Mouse (Mus musculus) adrenal gland, postnatal 10 days (tissue): ENCODE measurements around the gene Htatip2. TPM values are rescaled to one million over a fixed set of nuclear protein-coding genes. Genes with fewer than 3 reads are reported as not detected.

Experiments used
- DNase-seq: peaks from one replicate; pipeline ENCODE4 v3.0.0; 2021; ENCODE audit warnings: mixed read lengths
- total RNA-seq, 2 experiments: library from RNA; stranded (reverse); gene quantifications; 2 replicates each; pipeline ENCODE4 v1.2.3; 2021

Gene Htatip2
- total RNA-seq, 2 experiments from 2014 or later: 16.1 to 17.7 TPM

- DNase-seq: no peak
Measured at GRCm38 (mm10) chr7:49785141-49785540, 26.2 kb downstream of the Htatip2 start.

- DNase-seq: peak; percentile 83
Measured at GRCm38 (mm10) chr7:49786618-49787382, 27.9 kb downstream of the Htatip2 start.

GRCm38 (mm10) chr7:49787383-49787645, 28.4 kb downstream of the Htatip2 start:
- DNase-seq: no peak

- DNase-seq: no peak
Measured at GRCm38 (mm10) chr7:49794304-49794703, 35.4 kb downstream of the Htatip2 start.

DNA sequence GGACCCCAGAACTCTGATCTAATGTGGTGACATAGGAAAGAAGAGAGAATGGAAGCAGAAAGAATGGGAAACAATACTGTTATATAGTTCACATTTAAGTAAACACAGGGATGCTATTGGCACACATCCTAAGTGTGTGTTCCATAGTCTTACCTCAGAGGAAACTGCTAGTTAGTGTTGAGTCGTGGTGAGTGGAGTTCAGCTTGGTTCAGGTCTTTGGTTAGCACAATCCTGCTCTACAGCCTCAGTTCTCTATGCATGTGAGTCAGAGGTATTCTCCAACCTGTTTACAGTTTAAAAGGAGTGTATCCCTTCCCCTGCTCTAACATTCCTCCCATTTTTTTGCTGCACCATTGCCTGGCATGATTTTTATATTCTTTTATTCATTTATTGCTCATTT, 38.3 kb downstream of the Htatip2 start:
- no peak for DNase-seq

DNA sequence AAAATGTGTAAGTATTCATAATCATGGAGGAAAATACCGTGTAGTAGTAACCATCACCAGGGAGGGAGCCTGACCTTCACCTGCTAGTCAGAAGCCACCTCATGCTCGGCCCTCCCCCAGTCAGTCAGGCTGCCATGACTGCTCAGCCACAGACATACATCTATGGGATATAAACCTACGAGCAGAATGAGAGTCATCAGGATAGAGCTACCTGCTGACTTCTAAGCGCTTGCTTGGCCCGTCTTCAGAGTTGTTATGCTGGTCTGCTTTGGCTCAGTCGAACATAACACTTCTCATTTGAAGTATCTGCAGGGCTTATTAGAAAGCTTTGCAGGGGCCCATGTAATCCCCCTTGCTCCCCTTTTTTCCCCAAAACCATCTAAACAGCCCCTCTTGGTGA, 44.6 kb downstream of the Htatip2 start:
- no peak for DNase-seq

DNA sequence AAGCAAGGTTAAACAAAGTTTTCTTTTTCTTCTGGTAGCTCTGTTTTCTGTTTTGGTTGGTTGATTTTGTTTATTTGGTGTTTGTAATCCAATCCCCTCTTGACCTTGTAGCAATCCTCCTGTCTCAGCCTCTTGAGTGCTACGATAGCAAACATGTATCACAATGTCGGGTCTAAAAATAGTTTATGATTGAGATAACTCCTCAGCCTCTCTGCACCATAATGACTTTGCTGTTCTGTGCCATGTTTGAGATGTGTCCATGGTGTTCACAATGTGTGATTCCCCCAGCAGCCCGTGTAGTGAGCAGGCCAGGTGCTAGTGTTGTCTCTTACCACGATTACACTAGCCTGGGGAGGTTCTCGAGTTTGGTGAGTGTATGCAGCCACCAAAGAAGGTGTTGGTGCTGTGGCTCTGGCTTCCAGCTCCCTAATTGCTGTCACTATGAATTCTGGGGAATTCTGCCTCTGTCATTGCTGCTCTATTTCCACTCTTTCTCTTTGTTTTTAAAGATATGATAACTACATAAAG, 45.8 kb downstream of the Htatip2 start:
- no peak for DNase-seq

GRCm38 (mm10) chr7:49805618-49806017, 46.7 kb downstream of the Htatip2 start:
- DNase-seq: no peak

DNA sequence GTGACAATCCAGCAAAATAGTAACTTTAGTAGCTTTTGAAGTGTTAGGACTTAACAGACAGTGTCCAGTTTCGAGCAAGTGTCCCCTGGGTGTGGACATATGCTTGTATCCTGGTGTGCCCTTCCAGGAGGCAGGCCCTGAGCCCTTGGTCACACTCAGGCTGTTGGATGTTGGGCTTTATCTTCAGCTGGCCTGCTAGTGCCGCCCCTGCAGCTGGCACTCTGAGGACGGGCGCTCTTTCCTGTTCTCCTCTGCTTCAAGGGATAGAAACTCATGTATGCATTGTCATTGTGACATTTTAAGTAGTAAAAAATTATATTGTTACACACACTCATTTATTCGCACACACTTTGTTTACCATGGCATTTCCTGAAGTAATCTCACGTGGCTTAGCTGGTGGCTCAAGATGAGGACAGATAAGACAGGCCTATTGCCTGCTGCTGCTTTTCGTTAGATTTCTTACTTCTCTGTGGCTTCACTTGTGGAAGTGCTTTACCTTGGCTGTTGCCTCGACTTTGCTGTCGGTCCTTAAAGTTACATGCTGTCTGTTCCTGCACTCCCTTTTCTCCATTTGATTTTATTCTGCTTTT, 48.3 kb downstream of the Htatip2 start:
- DNase-seq: no peak

GRCm38 (mm10) chr7:49807846-49808622, 49.1 kb downstream of the Htatip2 start:
- no peak for DNase-seq

- DNase-seq: no peak
Measured at GRCm38 (mm10) chr7:49809100-49809499, 50.2 kb downstream of the Htatip2 start.

GRCm38 (mm10) chr7:49809562-49809961, 50.6 kb downstream of the Htatip2 start:
- no peak for DNase-seq

DNA sequence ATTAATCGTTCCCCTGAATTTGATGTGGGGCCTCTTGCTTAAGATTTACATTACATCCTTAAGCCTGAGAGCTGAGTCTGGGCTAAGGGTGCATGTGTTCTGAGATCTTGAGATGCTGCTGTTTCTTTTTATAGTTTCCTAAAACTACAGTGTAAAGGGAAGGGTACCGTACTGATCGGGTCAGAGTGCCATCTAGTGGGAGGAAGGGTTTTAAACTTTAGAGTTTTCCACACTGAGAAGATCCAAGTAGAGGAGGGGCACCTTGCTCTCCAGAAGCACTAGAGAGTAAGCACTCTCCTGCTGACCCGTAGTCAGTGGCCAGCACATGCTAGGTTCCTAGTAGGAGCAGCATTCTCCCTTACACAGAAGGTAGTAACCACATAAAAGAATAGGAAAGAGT, 52.4 kb downstream of the Htatip2 start:
- no peak for DNase-seq

- DNase-seq: no peak
Measured at GRCm38 (mm10) chr7:49819393-49819792, 60.5 kb downstream of the Htatip2 start.

DNA sequence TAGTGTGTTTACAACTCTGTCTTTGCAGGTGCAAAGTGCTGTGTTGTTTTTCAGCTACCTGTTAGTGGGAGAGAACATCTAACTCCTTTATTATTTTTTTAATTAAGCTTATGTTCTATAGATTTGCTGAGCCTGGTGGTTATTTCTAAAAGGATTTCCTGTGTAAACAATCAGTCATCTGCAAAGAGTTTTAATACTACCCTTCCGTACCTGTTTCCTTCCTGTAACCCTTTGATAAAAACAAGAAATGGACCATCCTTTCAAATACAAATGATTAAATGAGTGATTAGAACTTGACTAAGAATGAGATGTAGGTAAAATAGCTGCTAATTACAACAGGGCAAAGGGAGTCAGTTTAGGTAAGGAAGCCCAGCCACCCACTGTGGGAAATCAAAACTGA, 62.5 kb downstream of the Htatip2 start:
- no peak for DNase-seq

GRCm38 (mm10) chr7:49822028-49822427, 63.1 kb downstream of the Htatip2 start:
- no peak for DNase-seq

Other genes with a start within 250 kb of the Htatip2 start
- not detected for gene Dbx1, start 122.3 kb upstream of the Htatip2 start, total RNA-seq
- 10 to 100 TPM; 23.2 to 26.7 TPM for gene Prmt3, start 19.2 kb downstream of the Htatip2 start, total RNA-seq
- gene Slc6a5, start 151.0 kb downstream of the Htatip2 start, total RNA-seq: 1 to 10 TPM in 1 of 2 experiments, under 1 TPM in 1; 0.58 to 1.7 TPM
- under 1 TPM; 0.90 to 0.91 TPM for gene Nell1, start 215.7 kb downstream of the Htatip2 start, total RNA-seq